Mouse (Mus musculus): ENCODE measurements around the gene Gli3. TPM values are rescaled to one million over a fixed set of nuclear protein-coding genes. Genes with fewer than 3 reads are reported as not detected.

Gene Gli3
- polyA plus RNA-seq, 1 experiment from 2014 or later = 26.8 TPM

GRCm38 (mm10) chr13:15618051-15618692 lies 155.1 kb downstream of the Gli3 start:
- Histone ChIP-seq H3K4me3 (no peak overlapping the region), H3K27me3 (no peaks in the 10 kb centered on the region), H3K4me1 (peaks cover 73% of the 10 kb centered on the region), H3K4me2 (peak overlapping the region; percentile 1; the same call in 1 of the 2 replicates), H3K27ac (no peak overlapping the region), H3K9me3 (replicated peaks) (no peaks in the 10 kb centered on the region), H3K36me3 (ENCODE audit: poor library complexity, severe bottlenecking) (no peaks in the 10 kb centered on the region), H3K9ac (no peak overlapping the region)
- WGBS = 22% methylated on average over 5 of the region's 5 CpGs
- ATAC-seq = no peak

DNA sequence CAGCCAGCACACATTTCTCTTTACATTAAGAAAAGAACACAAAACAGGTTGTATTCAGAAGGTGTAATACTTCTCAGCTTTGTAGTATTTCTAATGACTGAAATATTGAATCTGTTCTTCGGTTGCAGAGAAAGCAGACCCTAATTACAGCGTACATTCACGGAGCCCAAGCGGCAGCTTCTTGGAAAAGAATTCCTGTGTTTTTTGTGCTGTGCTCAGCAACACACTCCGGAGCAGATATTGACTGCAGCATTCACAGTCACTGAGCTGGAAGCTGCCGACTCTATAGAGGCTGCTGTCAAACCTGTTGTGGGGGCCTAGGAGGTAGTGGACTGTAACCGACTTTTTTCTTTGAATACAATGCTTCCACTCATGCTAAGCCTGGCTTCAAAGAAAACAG lies 158.0 kb downstream of the Gli3 start:
- Histone ChIP-seq H3K9ac (no peak overlapping the region), H3K9me3 (replicated peaks) (no peaks in the 10 kb centered on the region), H3K4me2 (peak overlapping the region; percentile 51), H3K27ac (peak overlapping the region; percentile 72), H3K27me3 (no peaks in the 10 kb centered on the region), H3K36me3 (ENCODE audit: poor library complexity, severe bottlenecking) (no peaks in the 10 kb centered on the region), H3K4me3 (peak overlapping the region; percentile 15), H3K4me1 (peaks cover 87% of the 10 kb centered on the region)
- peak; percentile 80 for ATAC-seq
- WGBS = 1% methylated on average over 7 of the region's 7 CpGs

GRCm38 (mm10) chr13:15624490-15625353 lies 161.7 kb downstream of the Gli3 start:
- H3K4me2 ChIP-seq = peak overlapping the region; percentile 12; the same call in 1 of the 2 replicates
- peaks cover 62% of the 10 kb centered on the region for H3K4me1 ChIP-seq

DNA sequence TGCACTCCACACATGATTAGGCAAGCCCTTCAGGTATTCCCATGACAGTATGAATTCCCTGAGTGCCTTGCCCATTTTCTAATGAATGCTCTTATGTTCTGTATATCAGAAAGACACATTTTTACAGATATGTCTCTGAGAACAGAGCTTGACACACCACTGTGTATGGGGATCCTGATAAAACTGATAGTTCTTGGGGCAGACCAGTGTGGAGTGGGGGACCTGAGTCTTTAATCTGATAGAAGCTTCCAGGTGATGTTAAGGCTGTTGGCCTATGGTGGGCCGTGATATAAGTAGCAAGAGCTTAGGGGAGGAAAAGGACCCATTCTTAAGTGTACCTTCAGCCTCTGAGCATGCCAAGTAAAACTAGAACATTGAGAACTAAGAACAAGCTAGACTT lies 178.5 kb downstream of the Gli3 start:
- no peak for ATAC-seq
- H3K9me3 ChIP-seq (replicated peaks) = no peaks in the 10 kb centered on the region
- no peaks in the 10 kb centered on the region for H3K4me1 ChIP-seq
- H3K9ac ChIP-seq = no peak overlapping the region
- peaks cover 13% of the 10 kb centered on the region for H3K36me3 ChIP-seq (ENCODE audit: poor library complexity, severe bottlenecking)
- no peak overlapping the region for H3K27ac ChIP-seq
- H3K27me3 ChIP-seq = no peaks in the 10 kb centered on the region
- no peak overlapping the region for H3K4me2 ChIP-seq
- 86% methylated on average over 1 of the region's 1 CpGs for WGBS
- no peak overlapping the region for H3K4me3 ChIP-seq

More at GRCm38 (mm10) chr13:15624490-15625353, 161.7 kb downstream of the Gli3 start:
- Histone ChIP-seq H3K4me3 (no peak overlapping the region), H3K9ac (no peak overlapping the region), H3K27me3 (no peaks in the 10 kb centered on the region), H3K36me3 (ENCODE audit: poor library complexity, severe bottlenecking) (no peaks in the 10 kb centered on the region), H3K27ac (peak overlapping the region; percentile 44), H3K9me3 (replicated peaks) (no peaks in the 10 kb centered on the region)
- WGBS = 3% methylated on average over 8 of the region's 8 CpGs
- peak; percentile 69 for ATAC-seq

- Histone ChIP-seq H3K9ac (no peak overlapping the region), H3K4me3 (no peak overlapping the region), H3K36me3 (ENCODE audit: poor library complexity, severe bottlenecking) (peaks cover 40% of the 10 kb centered on the region), H3K9me3 (replicated peaks) (no peaks in the 10 kb centered on the region), H3K4me2 (no peak overlapping the region), H3K27me3 (no peaks in the 10 kb centered on the region), H3K4me1 (peaks cover 4% of the 10 kb centered on the region; the same call in 1 of the 2 replicates), H3K27ac (no peak overlapping the region)
- 88% methylated on average over 5 of the region's 5 CpGs for WGBS
- ATAC-seq = no peak
These were observed 197.5 kb downstream of the Gli3 start for GRCm38 (mm10) chr13:15660502-15660901.

DNA sequence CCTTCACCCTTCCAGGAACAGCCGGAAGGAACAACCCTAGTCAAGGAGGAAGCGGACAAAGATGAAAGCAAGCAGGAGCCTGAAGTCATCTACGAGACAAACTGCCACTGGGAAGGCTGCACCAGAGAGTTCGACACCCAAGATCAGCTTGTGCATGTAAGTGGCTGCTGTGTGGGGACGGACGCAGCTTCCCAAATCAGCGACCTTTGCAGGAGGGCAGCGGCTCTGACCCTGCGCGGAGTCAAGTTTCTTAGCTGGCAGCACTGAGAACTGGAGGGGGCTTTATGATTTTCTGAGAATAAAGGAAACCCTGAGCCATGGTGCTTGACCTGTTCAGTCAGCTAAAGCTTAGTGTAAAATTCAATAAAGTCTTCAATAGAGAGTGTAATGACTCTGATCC lies 199.3 kb downstream of the Gli3 start:
- WGBS = 77% methylated on average over 10 of the region's 10 CpGs
- Histone ChIP-seq H3K27me3 (no peaks in the 10 kb centered on the region), H3K4me2 (no peak overlapping the region), H3K27ac (no peak overlapping the region; the same call in 1 of the 2 replicates), H3K9ac (no peak overlapping the region), H3K4me1 (peaks cover 4% of the 10 kb centered on the region; the same call in 1 of the 2 replicates), H3K9me3 (replicated peaks) (no peaks in the 10 kb centered on the region), H3K4me3 (no peak overlapping the region), H3K36me3 (ENCODE audit: poor library complexity, severe bottlenecking) (peaks cover 43% of the 10 kb centered on the region)
- ATAC-seq = no peak

DNA sequence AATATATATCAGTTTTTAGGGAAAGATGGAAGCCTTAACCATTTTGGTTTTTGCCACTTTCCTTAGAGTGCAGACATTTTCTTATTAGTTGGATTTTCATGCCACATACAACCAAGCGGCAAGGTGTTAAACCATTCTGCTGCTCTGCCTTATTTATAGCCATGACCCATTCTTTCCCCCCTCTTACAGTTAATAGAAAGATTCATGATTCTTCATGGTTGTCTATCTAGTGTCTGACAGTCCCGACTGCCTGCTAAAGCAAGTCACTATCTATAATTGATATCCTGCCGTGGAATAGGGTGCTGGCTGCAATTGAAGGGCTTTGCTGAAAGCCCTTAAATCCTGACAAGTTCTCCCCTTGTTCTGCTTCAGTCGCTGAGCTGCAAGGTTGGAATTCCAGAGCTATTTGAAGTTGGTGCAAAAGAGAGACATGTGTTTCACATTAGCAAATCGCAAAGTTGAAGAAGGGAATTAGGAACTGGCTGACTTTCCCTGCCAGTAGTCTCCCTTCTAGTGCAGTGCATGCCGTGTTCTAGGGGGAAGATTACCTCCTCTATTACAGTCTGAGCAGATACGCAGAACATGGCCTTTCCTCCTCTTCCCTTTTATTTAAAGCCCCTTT lies 201.7 kb downstream of the Gli3 start:
- Histone ChIP-seq H3K27ac (no peak overlapping the region), H3K9me3 (replicated peaks) (no peaks in the 10 kb centered on the region), H3K4me1 (no peaks in the 10 kb centered on the region), H3K9ac (no peak overlapping the region), H3K4me3 (no peak overlapping the region), H3K4me2 (no peak overlapping the region), H3K36me3 (ENCODE audit: poor library complexity, severe bottlenecking) (peaks cover 39% of the 10 kb centered on the region), H3K27me3 (no peaks in the 10 kb centered on the region)
- WGBS = 55% methylated on average over 7 of the region's 7 CpGs
- ATAC-seq = no peak

- Histone ChIP-seq H3K4me2 (no peak overlapping the region), H3K27me3 (no peaks in the 10 kb centered on the region), H3K36me3 (ENCODE audit: poor library complexity, severe bottlenecking) (peaks cover 31% of the 10 kb centered on the region), H3K4me1 (0 out of 2 replicates have a peak, but pooled peaks cover 5% of the 10 kb centered on the region), H3K4me3 (no peak overlapping the region), H3K27ac (no peak overlapping the region), H3K9me3 (replicated peaks) (no peaks in the 10 kb centered on the region), H3K9ac (no peak overlapping the region)
- 95% methylated on average over 8 of the region's 8 CpGs for WGBS
- no peak for ATAC-seq
These were observed 202.5 kb downstream of the Gli3 start for GRCm38 (mm10) chr13:15665514-15665913.

GRCm38 (mm10) chr13:15670144-15670961 lies 207.3 kb downstream of the Gli3 start:
- 85% methylated on average over 9 of the region's 9 CpGs for WGBS
- no peak overlapping the region for H3K4me2 ChIP-seq
- H3K4me3 ChIP-seq = no peak overlapping the region
- no peaks in the 10 kb centered on the region for H3K27me3 ChIP-seq
- 0 out of 2 replicates have a peak, but pooled peaks cover 5% of the 10 kb centered on the region for H3K4me1 ChIP-seq
- no peaks in the 10 kb centered on the region for H3K9me3 ChIP-seq (replicated peaks)
- H3K27ac ChIP-seq = no peak overlapping the region
- ATAC-seq = no peak
- H3K9ac ChIP-seq = no peak overlapping the region
- 0 out of 2 replicates have a peak, but pooled peaks cover 3% of the 10 kb centered on the region for H3K36me3 ChIP-seq (ENCODE audit: poor library complexity, severe bottlenecking)

GRCm38 (mm10) chr13:15670962-15671313 lies 207.9 kb downstream of the Gli3 start:
- 62% methylated on average over 4 of the region's 4 CpGs for WGBS
- no peak overlapping the region for H3K4me2 ChIP-seq
- no peaks in the 10 kb centered on the region for H3K36me3 ChIP-seq (ENCODE audit: poor library complexity, severe bottlenecking)
- H3K27me3 ChIP-seq = no peaks in the 10 kb centered on the region
- H3K4me3 ChIP-seq = no peak overlapping the region
- H3K4me1 ChIP-seq = 0 out of 2 replicates have a peak, but pooled peaks cover 9% of the 10 kb centered on the region
- no peak overlapping the region for H3K9ac ChIP-seq
- no peak overlapping the region for H3K27ac ChIP-seq
- no peak for ATAC-seq
- no peaks in the 10 kb centered on the region for H3K9me3 ChIP-seq (replicated peaks)

DNA sequence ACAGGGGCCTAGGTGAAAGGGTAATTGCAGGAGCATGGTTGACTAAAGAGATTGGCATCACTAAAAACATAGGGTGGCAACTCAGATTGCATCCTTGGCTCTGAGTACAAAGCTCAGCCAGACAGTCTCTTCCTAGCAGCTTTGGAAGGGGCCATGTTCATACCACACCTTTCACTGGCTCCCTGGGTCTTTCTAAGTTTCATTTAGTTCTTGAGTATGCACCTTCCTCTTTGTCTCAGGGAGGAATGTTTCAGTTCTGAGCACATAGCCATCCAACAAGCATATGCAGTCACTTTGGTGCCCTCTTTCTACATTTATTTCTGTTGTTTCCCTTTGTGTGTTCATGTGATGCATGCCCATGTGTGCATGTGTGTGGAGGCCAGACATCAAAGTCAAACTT lies 212.4 kb downstream of the Gli3 start:
- Histone ChIP-seq H3K4me2 (no peak overlapping the region), H3K9me3 (replicated peaks) (no peaks in the 10 kb centered on the region), H3K36me3 (ENCODE audit: poor library complexity, severe bottlenecking) (peaks cover 3% of the 10 kb centered on the region; the same call in 1 of the 2 replicates), H3K27ac (no peak overlapping the region), H3K27me3 (no peaks in the 10 kb centered on the region), H3K4me3 (no peak overlapping the region), H3K9ac (no peak overlapping the region), H3K4me1 (peaks cover 15% of the 10 kb centered on the region)
- no peak for ATAC-seq
